Mouse (Mus musculus) mouse embryonic stem cell (cell line): ENCODE measurements at regions not wholly inside any gene's neighbourhood (a gene's known extent, or its start where the extent isn't known, plus 50 kb on each side); places are given as distances from the start of the nearest gene placed in this dataset.

ENCODE experiments used
- in situ Hi-C, 2 experiments: fragments of 300-500 bp; cut with MboI; formaldehyde crosslinking; loops; 1 replicate in 1 of 2; 3 replicates in 1 of 2; pipeline ENCODE4 v1.14.3; 2019 to 2020; ENCODE audit warnings: low sequenced_read_pairs in 2 of 2, low pct_unique_long_range_greater_than_20kb in 1 of 2, mixed read lengths in 1 of 2; ENCODE audit not compliant: unreplicated experiment in 1 of 2

DNA sequence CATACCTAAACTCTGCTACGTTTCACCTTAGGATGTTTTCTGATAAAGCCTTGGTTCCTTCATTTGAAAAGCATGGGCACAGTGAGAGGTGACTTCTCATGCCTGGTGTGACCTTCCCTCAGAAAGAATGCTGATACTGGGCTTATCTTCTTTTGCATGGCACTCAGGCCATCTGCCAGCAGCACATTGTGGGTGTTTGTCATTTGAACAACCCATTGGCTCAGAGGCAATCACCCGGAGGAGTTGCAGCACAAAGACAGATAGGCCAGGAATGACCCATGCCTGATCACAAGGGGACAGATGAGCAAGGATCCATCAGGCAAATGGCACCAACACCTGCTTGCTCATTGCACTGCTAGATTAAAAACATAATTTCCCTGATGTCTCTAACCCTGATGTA lies 572.7 kb upstream of the Fam19a5 start:
- in situ Hi-C loops = no loop called here

DNA sequence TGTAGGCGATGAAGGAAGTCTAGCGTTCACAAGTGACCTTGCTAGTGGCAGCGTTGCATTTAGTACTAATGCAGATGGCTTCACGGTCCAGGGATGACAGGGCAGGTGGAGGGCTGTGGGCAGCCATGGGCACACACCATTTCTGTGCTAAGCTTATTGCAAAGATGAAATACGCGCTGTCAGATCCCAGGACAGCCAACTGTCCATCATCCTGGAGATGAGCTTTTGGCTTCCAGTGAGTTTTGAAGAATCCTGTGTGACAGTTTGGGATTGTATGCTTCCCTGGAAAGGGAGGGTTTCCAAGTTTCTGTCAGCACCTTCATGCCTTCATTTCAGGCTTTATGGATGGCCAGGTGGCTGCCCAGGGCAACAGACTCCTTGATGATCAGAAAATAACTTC lies 547.9 kb upstream of the Fam19a5 start:
- in situ Hi-C loops = no loop called here

DNA sequence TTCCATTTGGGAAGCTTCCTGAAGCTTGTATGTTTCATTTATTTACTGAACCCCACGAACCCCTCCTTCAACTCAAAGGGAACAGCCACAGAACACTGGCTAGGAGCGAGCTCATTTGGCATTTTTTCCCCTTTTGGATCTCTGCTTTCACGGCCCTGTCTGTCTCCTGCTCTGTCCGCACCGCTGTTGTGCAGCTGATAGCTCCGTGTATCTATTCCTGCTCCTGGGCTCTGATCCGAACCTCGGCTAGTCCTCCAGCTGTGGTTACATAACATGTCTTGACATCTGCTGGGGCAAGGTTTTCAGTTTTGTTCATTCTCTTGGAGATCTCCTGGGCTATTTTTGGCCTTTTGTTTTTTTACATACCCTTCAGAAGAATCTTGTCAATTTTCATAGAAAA lies 525.1 kb upstream of the Fam19a5 start:
- in situ Hi-C loops = no loop called here

DNA sequence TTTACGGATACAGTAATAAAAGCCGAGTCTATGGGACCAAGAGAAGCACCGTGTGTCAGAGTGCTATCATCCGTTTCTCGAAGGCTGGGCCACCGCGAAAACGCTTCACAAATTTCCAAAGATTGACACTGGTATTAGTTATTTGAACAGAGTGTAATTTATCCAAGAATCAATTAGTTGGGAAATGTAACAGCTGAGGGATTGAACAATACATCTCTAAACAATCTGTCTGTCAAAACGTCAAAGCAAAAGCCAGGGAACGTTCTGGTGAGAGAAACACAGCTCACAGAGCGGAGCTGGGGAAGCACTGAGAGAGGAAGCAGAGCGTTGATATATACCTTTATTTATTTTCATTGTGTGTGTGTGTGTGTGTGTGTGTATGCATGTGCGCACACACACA lies 498.1 kb upstream of the Fam19a5 start:
- in situ Hi-C loops = no loop called here

DNA sequence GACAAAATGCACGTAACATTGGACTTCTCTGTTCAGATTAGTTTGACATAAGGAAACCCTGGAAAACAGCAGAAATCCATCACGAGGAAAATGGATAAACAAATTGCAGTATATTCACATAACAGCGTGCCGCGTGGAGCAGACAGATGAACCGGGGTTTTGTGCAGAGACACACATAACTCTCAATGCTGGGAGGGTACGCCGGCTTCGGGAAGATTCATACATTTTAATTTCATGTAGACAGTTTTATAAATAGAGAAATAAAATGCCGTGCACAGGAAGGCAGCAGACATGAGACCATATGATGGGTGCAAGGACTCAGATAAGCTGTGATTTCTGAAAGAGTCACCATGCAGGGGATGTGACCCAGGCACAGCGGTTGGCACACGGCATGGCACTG lies 489.9 kb upstream of the Fam19a5 start:
- in situ Hi-C loops = no loop called here

DNA sequence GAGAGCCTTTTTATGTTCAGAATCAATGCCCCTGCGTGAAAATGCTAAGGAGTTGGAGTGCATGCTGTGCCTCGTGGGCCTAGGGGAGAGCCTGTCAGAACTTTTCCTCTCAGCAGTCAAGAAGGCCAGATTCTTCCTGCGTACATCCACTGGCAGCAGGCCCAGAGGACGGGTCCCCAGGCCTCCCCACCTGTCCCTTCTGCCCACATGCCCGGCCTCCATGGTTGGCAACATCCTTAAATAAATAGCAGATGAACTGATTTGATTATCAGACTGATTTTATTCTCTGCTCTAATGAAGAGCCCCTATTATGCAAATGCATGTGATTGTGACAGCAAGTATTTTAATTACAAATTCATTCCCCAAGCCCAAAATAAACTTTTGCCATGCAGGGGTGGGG lies 479.2 kb upstream of the Fam19a5 start:
- in situ Hi-C loops = no loop called here

DNA sequence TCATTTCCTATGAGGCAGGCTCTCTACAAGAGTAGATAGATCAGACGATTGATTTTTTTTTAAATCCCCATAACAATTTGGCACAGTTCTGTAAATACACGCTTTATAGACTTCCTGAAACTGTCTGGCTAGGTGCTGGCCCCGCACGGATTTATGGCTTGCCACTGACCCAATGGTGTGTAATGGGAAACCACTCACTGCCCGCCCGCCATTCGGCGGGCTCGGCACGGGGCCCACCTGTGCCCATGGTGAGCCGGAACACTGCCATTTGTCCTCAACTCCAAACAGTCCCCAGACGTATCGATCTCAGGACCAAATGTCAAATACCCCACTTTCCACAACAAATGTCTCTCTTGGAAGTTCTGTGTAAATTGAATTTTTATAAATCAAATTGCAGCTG lies 475.8 kb upstream of the Fam19a5 start:
- in situ Hi-C loops = no loop called here

DNA sequence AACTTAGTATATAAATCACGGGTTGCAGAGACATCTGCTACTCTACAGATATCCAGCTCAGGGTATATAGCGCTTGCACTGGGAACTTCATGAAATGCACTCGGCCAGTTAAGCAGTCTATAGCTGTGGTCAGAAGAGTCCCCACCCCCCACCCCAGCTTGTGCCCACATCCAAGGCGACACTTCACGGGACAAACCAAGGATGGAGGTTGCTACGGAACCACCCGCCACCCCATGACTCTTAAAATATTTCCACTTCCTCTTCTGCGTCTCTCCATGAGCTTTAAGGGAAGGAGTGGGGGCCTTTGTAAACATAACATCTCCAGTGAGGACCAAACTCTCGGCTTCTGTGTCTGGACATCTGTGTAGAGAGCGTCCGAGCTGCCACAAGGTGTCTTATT lies 469.5 kb upstream of the Fam19a5 start:
- in situ Hi-C loops = no loop called here

DNA sequence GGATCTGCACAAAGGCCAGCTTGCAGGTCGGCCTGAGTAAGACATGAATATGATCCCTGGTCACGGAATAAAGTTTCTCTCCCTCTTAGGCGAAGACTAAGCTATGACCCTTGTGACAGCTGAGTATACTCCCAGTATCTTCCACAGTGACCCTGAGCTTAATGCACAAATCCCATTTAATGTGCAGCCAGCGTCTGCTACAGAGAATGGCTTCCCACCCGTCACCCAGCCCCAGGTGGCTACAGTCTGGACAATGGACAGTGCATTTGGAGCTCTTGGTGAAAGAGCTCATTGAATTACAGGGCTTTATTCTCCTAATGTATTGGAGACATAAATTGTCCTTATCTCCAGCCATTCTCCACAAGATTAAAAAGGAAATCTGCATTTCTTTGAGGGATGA lies 454.3 kb upstream of the Fam19a5 start:
- in situ Hi-C loops = no loop called here

DNA sequence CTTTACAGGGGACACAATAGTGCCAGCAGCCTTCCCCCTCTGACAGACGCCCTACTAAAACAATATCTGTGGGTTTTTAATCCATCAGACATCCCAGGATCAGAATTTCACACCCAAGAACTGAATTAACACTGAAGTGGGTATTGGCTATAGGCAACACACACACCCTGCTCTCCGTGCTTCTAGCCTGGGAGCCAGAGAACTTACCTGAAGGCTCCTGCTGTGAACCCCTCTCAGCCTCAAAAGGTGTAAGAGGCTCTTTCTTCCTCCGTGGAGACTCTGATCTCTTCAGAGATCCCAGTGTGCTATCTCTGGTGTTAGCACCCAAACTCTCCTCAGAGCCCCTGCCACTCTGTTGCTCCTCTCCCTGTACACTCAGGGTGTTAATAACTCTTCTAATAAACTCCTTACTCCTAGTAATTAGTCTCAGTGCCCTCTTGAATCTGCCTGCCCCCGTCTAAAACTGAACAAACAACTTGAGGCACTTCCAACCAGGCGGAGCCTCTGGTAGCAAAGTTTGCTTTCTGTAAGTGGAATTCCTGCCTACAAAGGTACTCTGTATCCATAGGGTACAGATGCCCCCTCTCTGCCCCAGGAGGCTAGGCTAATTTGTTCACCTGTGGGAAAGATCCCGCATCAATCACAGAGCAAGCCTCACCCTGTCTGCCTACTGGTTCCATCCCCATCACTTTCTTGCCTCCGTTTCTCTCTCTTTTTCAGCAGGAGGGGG lies 452.9 kb upstream of the Fam19a5 start:
- in situ Hi-C loops = no loop called here

DNA sequence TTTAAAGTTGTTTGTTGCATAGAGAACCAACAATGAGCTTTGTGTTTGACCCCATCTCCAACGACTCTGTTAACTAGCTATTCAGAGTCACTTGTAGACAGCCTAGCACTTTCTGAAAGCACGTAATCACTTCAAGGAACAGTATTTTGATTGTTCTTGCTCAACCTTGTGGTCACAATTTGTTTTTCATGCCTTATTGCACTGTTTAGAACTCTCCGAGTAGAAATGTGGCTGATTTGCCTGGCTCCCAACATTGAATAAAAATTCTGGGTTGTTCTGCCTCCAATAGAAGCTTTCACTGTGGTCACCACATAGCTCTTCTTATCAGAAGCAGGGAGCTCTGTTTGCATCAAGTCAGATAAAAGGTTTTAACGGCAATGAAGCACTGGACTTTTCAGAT lies 446.9 kb upstream of the Fam19a5 start:
- in situ Hi-C loops = no loop called here

DNA sequence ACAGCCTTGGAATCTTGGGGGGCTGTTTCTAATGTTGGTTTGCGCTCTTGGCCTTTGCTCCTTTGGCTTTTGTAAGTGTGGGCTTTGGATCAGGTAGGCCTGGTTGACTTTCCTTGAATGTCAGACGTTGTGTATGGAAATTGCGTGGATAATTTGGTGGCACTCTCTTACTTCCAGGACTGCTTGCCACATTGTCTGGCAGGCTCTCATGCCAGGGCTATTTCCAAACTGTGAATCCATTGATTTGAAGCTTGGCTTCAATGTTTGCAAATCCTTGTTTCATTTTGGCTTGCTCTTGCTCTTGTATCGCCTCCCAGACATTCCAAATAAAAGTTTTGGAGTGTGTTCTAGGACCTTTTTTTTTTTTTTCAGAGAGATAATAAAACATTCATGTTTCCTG lies 443.0 kb upstream of the Fam19a5 start:
- in situ Hi-C loops = no loop called here

DNA sequence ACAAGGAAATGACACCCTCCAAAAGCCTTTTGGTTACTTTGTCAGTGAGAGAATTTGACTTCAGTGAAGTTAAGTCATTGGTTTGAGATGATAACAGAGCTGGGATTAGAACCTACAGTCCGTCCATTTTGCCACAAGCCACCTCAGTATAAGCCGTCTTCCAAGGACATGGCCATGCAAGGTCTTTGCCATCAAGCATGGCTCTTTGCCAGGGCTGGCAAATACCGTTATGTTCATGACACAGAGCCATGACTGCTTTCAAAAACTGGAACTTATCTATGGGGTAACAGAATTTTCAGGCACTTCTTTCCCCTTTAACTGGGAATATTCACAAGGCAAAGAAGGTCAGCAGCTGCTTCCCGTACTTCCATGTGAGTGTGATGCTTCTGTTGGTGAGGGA lies 441.9 kb upstream of the Fam19a5 start:
- in situ Hi-C loops = no loop called here

DNA sequence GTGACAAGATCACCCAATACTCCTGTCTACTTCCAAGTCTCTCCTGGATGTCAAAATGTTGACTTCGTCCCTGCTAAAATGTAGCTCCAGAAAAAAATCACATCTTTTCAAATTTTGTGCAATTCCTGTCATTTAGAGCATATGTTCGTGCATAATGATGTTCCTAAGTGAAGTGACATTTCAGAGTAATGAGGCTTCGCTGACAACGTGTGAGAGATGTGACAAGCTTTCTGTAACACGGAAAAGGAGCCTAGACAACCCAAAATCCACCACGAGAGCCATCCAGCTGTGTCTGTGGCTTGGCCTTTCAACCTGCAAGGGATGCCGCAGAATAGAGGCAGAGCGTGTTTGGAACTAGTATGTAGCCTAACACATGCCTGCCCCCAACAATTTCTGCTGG lies 438.1 kb upstream of the Fam19a5 start:
- in situ Hi-C loops = no loop called here

DNA sequence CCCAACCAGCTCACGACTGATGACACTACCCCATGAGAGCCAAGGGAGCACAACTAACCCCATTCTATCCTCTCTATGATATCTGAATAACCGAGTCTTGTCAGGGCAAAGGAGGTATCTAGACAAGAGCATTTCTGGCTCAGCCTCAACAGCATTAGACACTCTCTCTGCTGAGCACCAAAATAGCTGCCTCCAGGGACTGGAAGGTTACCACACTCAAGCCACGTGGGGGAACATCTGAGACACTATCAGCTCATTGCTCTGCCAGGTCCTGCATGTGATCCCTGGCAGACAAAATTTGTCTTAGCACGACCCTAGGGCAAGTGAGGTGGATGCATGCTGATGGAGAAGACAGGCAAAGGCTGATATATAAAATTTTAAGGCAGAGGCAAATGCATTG lies 436.4 kb upstream of the Fam19a5 start:
- in situ Hi-C loops = no loop called here

DNA sequence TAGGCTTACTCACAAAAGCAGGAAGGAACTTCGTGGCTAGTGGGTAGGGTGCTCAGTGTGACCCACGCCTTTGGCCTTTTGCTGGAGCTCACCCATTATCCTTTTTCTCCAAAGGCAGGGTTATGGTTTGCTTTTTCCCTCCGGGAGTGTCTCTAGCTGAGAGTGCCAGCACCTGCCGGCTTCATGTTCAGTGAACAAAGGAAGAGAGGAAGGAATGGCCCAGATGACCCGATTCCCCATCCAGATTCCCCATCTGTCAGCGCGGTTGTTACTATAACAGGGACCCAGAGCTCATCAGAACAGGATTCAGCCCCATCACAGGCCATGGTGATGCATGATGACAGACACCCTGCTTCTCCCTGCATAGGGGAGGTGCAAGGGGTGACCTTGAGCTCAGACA lies 435.7 kb upstream of the Fam19a5 start:
- in situ Hi-C loops = no loop called here

DNA sequence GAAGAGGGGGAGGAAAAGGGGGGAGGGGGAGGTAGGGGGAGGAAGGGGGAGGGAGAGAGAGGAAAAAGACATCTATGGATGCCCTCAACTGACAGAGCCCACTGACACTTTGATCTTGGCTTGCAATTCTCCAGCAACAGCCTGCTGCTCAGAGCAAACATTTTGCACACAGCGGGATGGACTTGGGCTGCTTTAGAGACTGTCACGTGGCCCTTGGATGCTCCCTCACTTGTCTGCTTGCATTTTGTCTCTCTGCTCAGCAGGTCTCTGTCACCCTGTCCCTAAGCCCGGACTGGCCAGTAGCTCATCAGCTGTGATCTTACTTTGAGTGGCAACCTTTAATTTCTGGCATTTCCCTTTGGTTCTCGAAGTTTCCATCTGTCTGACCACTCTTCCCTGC lies 421.4 kb upstream of the Fam19a5 start:
- in situ Hi-C loops = no loop called here

DNA sequence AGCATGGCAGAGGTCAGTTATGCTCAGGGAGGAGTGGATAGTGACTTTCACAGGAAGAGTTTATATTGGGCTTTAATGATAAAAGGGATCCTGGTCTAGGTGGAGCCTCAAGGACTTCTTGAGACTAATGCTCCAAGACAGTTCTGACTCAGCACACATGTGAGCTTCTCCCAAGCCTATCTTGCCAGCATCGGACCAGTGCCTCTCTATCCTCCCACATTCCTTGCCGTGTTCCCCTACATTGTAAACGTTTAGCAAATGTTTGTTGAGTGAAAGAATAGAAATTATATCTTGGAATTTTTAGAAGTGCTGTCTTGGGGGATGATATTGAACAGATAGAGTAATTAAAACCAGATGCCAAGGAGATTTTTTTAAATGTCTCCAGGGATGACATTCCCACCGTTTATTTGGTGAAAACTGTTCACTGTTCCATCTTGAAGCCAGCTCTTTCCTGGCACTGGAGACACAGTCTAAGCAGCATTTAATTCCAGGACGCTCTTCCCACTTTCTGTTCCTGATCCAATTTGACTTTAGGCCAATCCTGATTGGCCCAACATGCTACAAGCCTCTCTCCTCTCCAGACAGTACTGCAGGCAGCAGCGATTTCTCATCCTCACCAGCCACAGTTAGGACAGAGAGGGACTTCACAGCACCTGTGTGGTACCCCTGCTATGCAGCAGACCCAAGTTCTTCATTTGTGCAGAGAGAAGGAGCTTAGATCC lies 418.5 kb upstream of the Fam19a5 start:
- in situ Hi-C loops = no loop called here

DNA sequence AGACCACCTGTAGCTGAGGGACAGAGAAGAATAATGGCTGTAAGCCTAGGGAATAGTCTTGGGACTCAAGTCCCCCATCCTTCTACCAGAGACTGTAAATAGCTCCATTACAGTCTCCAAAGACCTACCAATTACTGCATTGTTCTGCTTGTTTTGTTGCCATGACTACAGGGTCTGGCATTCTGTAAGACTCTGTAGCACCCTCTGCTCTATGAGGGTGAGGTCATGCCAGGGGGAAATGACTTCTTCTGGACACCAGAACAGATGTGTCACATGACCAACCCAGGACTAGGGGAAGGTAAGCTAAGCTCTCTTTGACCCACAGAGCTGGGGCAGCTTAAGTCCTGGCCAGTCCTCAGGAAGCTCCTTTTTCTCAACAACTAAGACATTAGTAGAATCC lies 405.2 kb upstream of the Fam19a5 start:
- in situ Hi-C loops = no loop called here

DNA sequence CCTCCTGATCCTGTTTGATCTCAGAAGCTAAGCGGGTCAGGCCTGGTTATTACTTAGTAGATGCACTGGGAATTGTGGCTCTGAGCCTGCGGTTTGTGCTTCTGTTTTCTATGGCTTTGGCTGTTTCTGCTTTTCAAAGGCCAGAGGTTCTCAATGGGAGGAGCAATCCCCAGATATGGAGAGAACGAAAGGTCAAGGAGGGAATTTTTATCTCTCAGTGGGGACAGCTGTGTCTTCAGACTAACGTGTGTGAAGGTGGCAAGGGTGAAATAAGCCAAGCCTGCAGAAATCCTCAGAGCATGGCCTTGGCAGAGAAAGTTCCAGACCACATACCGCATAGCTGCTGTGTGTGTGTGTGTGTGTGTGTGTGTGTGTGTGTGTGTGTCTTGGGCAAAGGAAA lies 375.0 kb upstream of the Fam19a5 start:
- in situ Hi-C loops = no loop called here
